Mouse (Mus musculus): ENCODE measurements around the gene Gm10668. TPM values are rescaled to one million over a fixed set of nuclear protein-coding genes. Genes with fewer than 3 reads are reported as not detected.
"Not testable (repeated sequence)": the region's sequence is repeated elsewhere in the genome, so short reads cannot be mapped to it uniquely, and the experiment has no call there.

Gm10668 gene
- not detected for total RNA-seq (2021)

GRCm38 (mm10) chr7:20730524-20730923, at the start of gene Gm10668:
TSS of gene Gm10668 (minus strand) at chr7:20730624.
- not testable (repeated sequence) for DNase-seq (ENCODE audit: extremely low spot score in 1 of 2, low spot score in 1 of 2)

GRCm38 (mm10) chr7:20770885-20771284, 40.5 kb upstream of the Gm10668 start, which contains the start of gene Vmn1r112:
TSS of gene Vmn1r112 (plus strand) at chr7:20771185.
- not testable (repeated sequence) for DNase-seq (ENCODE audit: extremely low spot score in 1 of 2, low spot score in 1 of 2)

DNA sequence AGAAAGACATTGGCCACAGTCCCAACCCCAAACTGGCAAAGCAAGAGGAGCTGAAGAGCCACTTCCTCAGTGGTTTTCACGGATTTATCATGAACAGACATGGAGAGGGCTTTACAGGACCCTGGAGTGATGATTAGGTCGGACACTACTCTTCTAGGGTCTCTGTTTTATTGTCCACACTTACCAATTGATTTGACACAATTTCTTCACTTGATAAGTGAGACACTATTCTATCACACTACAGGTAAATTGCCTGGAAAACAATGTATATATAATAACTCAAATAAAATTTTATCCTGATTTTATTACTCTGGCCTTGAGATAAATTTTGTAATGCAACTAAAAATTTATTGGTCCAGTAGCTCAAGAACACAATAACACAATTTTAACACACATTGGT, 27.3 kb downstream of the Gm10668 start, which contains the start of gene Vmn1r111:
Vmn1r111 (minus strand) TSS at position 101 of the 400 bp plus-strand sequence.
- not testable (repeated sequence) for DNase-seq (ENCODE audit: extremely low spot score in 1 of 2, low spot score in 1 of 2)

Other genes starting within 250 kb of the Gm10668 start
- gene Vmn1r103, start 220.1 kb downstream of the Gm10668 start, total RNA-seq (2021), result not detected
- gene Vmn1r104, start 196.8 kb downstream of the Gm10668 start, total RNA-seq (2021), result not detected
- not detected for gene Gm5726, start 184.9 kb downstream of the Gm10668 start, total RNA-seq (2021)
- not detected for gene Gm4141, start 154.4 kb downstream of the Gm10668 start, total RNA-seq (2021)
- not detected for gene Gm4513, start 131.6 kb downstream of the Gm10668 start, total RNA-seq (2021)
- gene Vmn1r107, start 61.7 kb downstream of the Gm10668 start, total RNA-seq (2021), result not detected
- not detected for gene Vmn1r111, start 27.4 kb downstream of the Gm10668 start, total RNA-seq (2021)
- not detected for gene Vmn1r112, start 40.6 kb upstream of the Gm10668 start, total RNA-seq (2021)
- gene Vmn1r113, start 56.7 kb upstream of the Gm10668 start, total RNA-seq (2021), result not detected
- not detected for gene Vmn1r114, start 81.6 kb upstream of the Gm10668 start, total RNA-seq (2021)
- gene Vmn1r115, start 114.4 kb upstream of the Gm10668 start, total RNA-seq (2021), result not detected
- not detected for gene Vmn1r116, start 141.6 kb upstream of the Gm10668 start, total RNA-seq (2021)
- gene Vmn1r117, start 153.5 kb upstream of the Gm10668 start, total RNA-seq (2021), result not detected
- gene Vmn1r118, start 181.7 kb upstream of the Gm10668 start, total RNA-seq (2021), result not detected